Mouse (Mus musculus) megakaryocyte, adult 5-6 weeks (primary cell): ENCODE data around the gene AI182371. TPM values are rescaled to one million over a fixed set of nuclear protein-coding genes. Genes with fewer than 3 reads are reported as not detected.

ENCODE experiments used
- ATAC-seq: 2 replicates; pipeline ENCODE4 v1.8.0; 2016; ENCODE audit warnings: mild to moderate bottlenecking, inconsistent platforms; ENCODE audit not compliant: poor library complexity, severe bottlenecking
- total RNA-seq, 2 experiments: library from RNA; stranded (forward) in 1 of 2; stranded (reverse) in 1 of 2; fragments of 153-499, 151-499 nt in 1 of 2; fragments of 221-1000, 200-1000 nt in 1 of 2; gene quantifications; 2 replicates each; pipeline versions ENCODE4 v1.2.3 to v1.2.4; 2015 to 2017

The AI182371 gene
- total RNA-seq (2015) (1.3 and 1.4 TPM in 2 replicates), total RNA-seq (2017) (1.4 and 1.7 TPM in 2 replicates)

- ATAC-seq: no peak
These were observed at the start of gene AI182371 for GRCm38 (mm10) chr2:35101443-35101842. TSS of gene AI182371 (minus strand) at chr2:35101543.

- no peak for ATAC-seq
These were observed 47.5 kb upstream of the AI182371 start for GRCm38 (mm10) chr2:35148806-35149205.

- no peak for ATAC-seq
These were observed 40.3 kb upstream of the AI182371 start for GRCm38 (mm10) chr2:35141673-35142072.

GRCm38 (mm10) chr2:35138576-35138975, 37.2 kb upstream of the AI182371 start:
- ATAC-seq: no peak

- ATAC-seq: no peak
These were observed 32.5 kb upstream of the AI182371 start for GRCm38 (mm10) chr2:35133891-35134290.

- ATAC-seq: no peak
These were observed 31.3 kb upstream of the AI182371 start for GRCm38 (mm10) chr2:35132662-35133055.

GRCm38 (mm10) chr2:35131991-35132661, 30.8 kb upstream of the AI182371 start:
- ATAC-seq: peak; percentile 99

- no peak for ATAC-seq
These were observed 30.1 kb upstream of the AI182371 start for GRCm38 (mm10) chr2:35131491-35131890.

GRCm38 (mm10) chr2:35124716-35125115, 23.4 kb upstream of the AI182371 start:
- no peak for ATAC-seq

GRCm38 (mm10) chr2:35110521-35110920, 9.2 kb upstream of the AI182371 start:
- ATAC-seq: no peak

GRCm38 (mm10) chr2:35109924-35110304, 8.6 kb upstream of the AI182371 start:
- ATAC-seq: peak; percentile 14

GRCm38 (mm10) chr2:35109141-35109923, 8.0 kb upstream of the AI182371 start, which contains the start of gene Cntrl:
TSS of gene Cntrl (plus strand) at chr2:35109492.
- ATAC-seq: peak; percentile 86

- peak; percentile 41; the same call in 1 of the 2 replicates for ATAC-seq
These were observed 7.4 kb upstream of the AI182371 start for GRCm38 (mm10) chr2:35108712-35109111.

- peak; percentile 34 for ATAC-seq
These were observed 6.8 kb upstream of the AI182371 start for GRCm38 (mm10) chr2:35107984-35108635.

GRCm38 (mm10) chr2:35104843-35105242, 3.5 kb upstream of the AI182371 start:
- ATAC-seq: no peak

- ATAC-seq: no peak
These were observed 2.2 kb upstream of the AI182371 start for GRCm38 (mm10) chr2:35103558-35103957.

- no peak for ATAC-seq
These were observed 1.4 kb upstream of the AI182371 start for GRCm38 (mm10) chr2:35102777-35103176.

GRCm38 (mm10) chr2:35100529-35100928, 814 bp downstream of the AI182371 start:
- no peak for ATAC-seq

GRCm38 (mm10) chr2:35087418-35087817, 13.9 kb downstream of the AI182371 start:
- no peak for ATAC-seq

- ATAC-seq: no peak
These were observed 22.2 kb downstream of the AI182371 start for GRCm38 (mm10) chr2:35079166-35079565.

- no peak for ATAC-seq
These were observed 27.0 kb downstream of the AI182371 start for GRCm38 (mm10) chr2:35074328-35074727.

- ATAC-seq: no peak
These were observed 28.8 kb downstream of the AI182371 start for GRCm38 (mm10) chr2:35072547-35072946.
